Mouse (Mus musculus): ENCODE data around the gene Ovol1. TPM values are rescaled to one million over a fixed set of nuclear protein-coding genes. Genes with fewer than 3 reads are reported as not detected.

Gene Ovol1
- total and polyA plus RNA-seq, 3 experiments = not detected

DNA sequence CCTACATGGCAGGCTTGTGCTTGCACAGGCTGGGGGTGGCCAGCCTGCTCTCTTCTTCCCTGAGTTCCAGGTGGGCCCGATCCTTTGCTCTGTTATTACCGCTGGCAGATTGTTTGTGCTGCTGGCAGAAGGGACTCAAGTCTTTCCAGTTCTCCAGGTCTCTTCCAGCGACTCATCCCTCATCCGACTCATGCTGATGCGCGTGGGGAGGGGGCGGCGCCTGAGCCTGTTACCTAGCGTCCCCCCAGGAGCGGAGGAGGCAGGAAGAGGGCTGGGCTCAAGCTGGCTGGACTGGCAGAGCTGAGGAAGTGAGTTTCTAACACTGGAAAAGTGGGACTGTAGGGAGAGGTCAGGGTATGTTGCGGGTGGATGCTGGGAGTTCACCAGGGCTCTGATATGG, 16.4 kb downstream of the Ovol1 start:
- Histone ChIP-seq H3K27me3 (replicated peaks) (peaks cover 23% of the 10 kb centered on the region), H3K9me3 (replicated peaks; ENCODE audit: low read length) (peaks cover 2% of the 10 kb centered on the region)
- dilution Hi-C loops (cut with MboI; ENCODE audit: extremely low pct_ligation_motif_present, extremely low pct_unique_long_range_greater_than_20kb, low sequenced_read_pairs) = no loop called here

GRCm38 (mm10) chr19:5543362-5543761, 17.1 kb downstream of the Ovol1 start:
- no peak overlapping the region for H3K4me2 ChIP-seq (ENCODE audit: insufficient read depth, low read depth, poor library complexity, severe bottlenecking)
- in situ Hi-C loops (cut with MboI; ENCODE audit: low pct_ligation_motif_present, low pct_unique_long_range_greater_than_20kb, low sequenced_read_pairs) (no loop called here), dilution Hi-C loops (cut with MboI; ENCODE audit: extremely low pct_ligation_motif_present, extremely low pct_unique_long_range_greater_than_20kb, low sequenced_read_pairs) (no loop called here)
- H3K4me3 ChIP-seq (replicated peaks in 1 of 3; ENCODE audit: low read depth in 2 of 3, low read length in 2 of 3, poor library complexity in 1 of 3) = no peak overlapping the region
- H3K9me3 ChIP-seq (replicated peaks; ENCODE audit: low read length) = peaks cover 2% of the 10 kb centered on the region
- no peak overlapping the region for H3K27ac ChIP-seq (ENCODE audit: insufficient read depth, low read depth)
- H3K27me3 ChIP-seq (replicated peaks) = peaks cover 26% of the 10 kb centered on the region
- H3K9ac ChIP-seq (ENCODE audit: insufficient read depth, low read depth) = no peak overlapping the region
- peaks cover 0 to 20% of the 10 kb centered on the region in 2 experiments; a peak in 2 of 4 replicates for H3K4me1 ChIP-seq (ENCODE audit: control insufficient read depth in 1 of 2, insufficient read depth in 2 of 2)
- TF ChIP-seq CHD1 (IDR thresholded peaks at IDR 0.05; ENCODE audit: low read depth, low read length) (no peak), NRF1 (IDR thresholded peaks at IDR 0.05; ENCODE audit: low read depth, low read length) (no peak), TBP (conservative IDR thresholded peaks at IDR 0.05; ENCODE audit: low read depth, low read length) (no peak), ZNF384 (IDR thresholded peaks at IDR 0.05; ENCODE audit: low read depth, low read length) (no peak), JUND (conservative IDR thresholded peaks at IDR 0.05; ENCODE audit: low read depth, low read length) (no peak)
- H3K36me3 ChIP-seq (replicated peaks in 1 of 2; ENCODE audit: control insufficient read depth in 1 of 2, insufficient read depth in 1 of 2, low read length in 1 of 2) = no peaks in the 10 kb centered on the region
- no peak for DNase-seq (ENCODE audit: extremely low read depth)
- no peaks in the 10 kb centered on the region for H3K79me2 ChIP-seq (replicated peaks; ENCODE audit: control insufficient read depth, extremely low read depth, insufficient read depth, poor library complexity, severe bottlenecking)

More for the DNA sequence above, 16.4 kb downstream of the Ovol1 start:
- H3K9ac ChIP-seq (ENCODE audit: insufficient read depth, low read depth) = no peak overlapping the region
- in situ Hi-C loops (cut with MboI; ENCODE audit: low pct_ligation_motif_present, low pct_unique_long_range_greater_than_20kb, low sequenced_read_pairs) = no loop called here
- no peak overlapping the region for H3K4me2 ChIP-seq (ENCODE audit: insufficient read depth, low read depth, poor library complexity, severe bottlenecking)
- no peak for DNase-seq (ENCODE audit: extremely low read depth)
- H3K4me3 ChIP-seq (replicated peaks in 1 of 3; ENCODE audit: low read depth in 2 of 3, low read length in 2 of 3, poor library complexity in 1 of 3) = no peak overlapping the region
- H3K79me2 ChIP-seq (replicated peaks; ENCODE audit: control insufficient read depth, extremely low read depth, insufficient read depth, poor library complexity, severe bottlenecking) = no peaks in the 10 kb centered on the region
- TF ChIP-seq USF1 (IDR thresholded peaks at IDR 0.05; ENCODE audit: low read depth, low read length) (no peak), SMC3 (IDR thresholded peaks at IDR 0.05; ENCODE audit: low read depth, low read length) (no peak), MYC (IDR thresholded peaks at IDR 0.05; ENCODE audit: low read depth, low read length) (no peak), TBP (conservative IDR thresholded peaks at IDR 0.05; ENCODE audit: low read depth, low read length) (no peak), NRF1 (IDR thresholded peaks at IDR 0.05; ENCODE audit: low read depth, low read length) (no peak), MAFK (IDR thresholded peaks at IDR 0.05; ENCODE audit: insufficient replicate concordance, low read length) (no peak), EP300 (IDR thresholded peaks at IDR 0.05; ENCODE audit: low read length) (no peak), TCF12 (IDR thresholded peaks at IDR 0.05; ENCODE audit: low read depth, low read length) (no peak), ETS1 (conservative IDR thresholded peaks at IDR 0.05; ENCODE audit: low read depth, low read length) (no peak), RCOR1 (conservative IDR thresholded peaks at IDR 0.05; ENCODE audit: low read depth, low read length) (no peak)
- H3K36me3 ChIP-seq (replicated peaks in 1 of 2; ENCODE audit: control insufficient read depth in 1 of 2, insufficient read depth in 1 of 2, low read length in 1 of 2) = no peaks in the 10 kb centered on the region
- H3K27ac ChIP-seq (ENCODE audit: insufficient read depth, low read depth) = no peak overlapping the region
- peaks cover 0 to 27% of the 10 kb centered on the region in 2 experiments; a peak in 2 of 4 replicates for H3K4me1 ChIP-seq (ENCODE audit: control insufficient read depth in 1 of 2, insufficient read depth in 2 of 2)

GRCm38 (mm10) chr19:5538786-5539185, 21.7 kb downstream of the Ovol1 start:
- Histone ChIP-seq H3K9ac (ENCODE audit: insufficient read depth, low read depth) (no peak overlapping the region), H3K27ac (ENCODE audit: insufficient read depth, low read depth) (no peak overlapping the region), H3K4me3 (replicated peaks in 1 of 3; ENCODE audit: low read depth in 2 of 3, low read length in 2 of 3, poor library complexity in 1 of 3) (no peak overlapping the region), H3K79me2 (replicated peaks; ENCODE audit: control insufficient read depth, extremely low read depth, insufficient read depth, poor library complexity, severe bottlenecking) (no peaks in the 10 kb centered on the region), H3K4me2 (ENCODE audit: insufficient read depth, low read depth, poor library complexity, severe bottlenecking) (no peak overlapping the region), H3K4me1 (ENCODE audit: control insufficient read depth in 1 of 2, insufficient read depth in 2 of 2) (0 out of 4 replicates have a peak, but pooled peaks cover 0 to 3% of the 10 kb centered on the region in 2 experiments), H3K27me3 (replicated peaks) (peaks cover 31% of the 10 kb centered on the region), H3K9me3 (replicated peaks; ENCODE audit: low read length) (peaks cover 2% of the 10 kb centered on the region), H3K36me3 (replicated peaks in 1 of 2; ENCODE audit: control insufficient read depth in 1 of 2, insufficient read depth in 1 of 2, low read length in 1 of 2) (no peaks in the 10 kb centered on the region)
- TF ChIP-seq ZC3H11A (IDR thresholded peaks at IDR 0.05; ENCODE audit: low read depth, low read length) = no peak
- no peak for TF ChIP-seq USF1 (IDR thresholded peaks at IDR 0.05; ENCODE audit: low read depth, low read length)
- no peak for TF ChIP-seq TCF12 (IDR thresholded peaks at IDR 0.05; ENCODE audit: low read depth, low read length)
- no peak for TF ChIP-seq USF2 (conservative IDR thresholded peaks at IDR 0.05; ENCODE audit: low read depth, low read length)
- TF ChIP-seq ZMIZ1 (IDR thresholded peaks at IDR 0.05; ENCODE audit: low read depth, low read length) = no peak
- TF ChIP-seq PAX5 (IDR thresholded peaks at IDR 0.05; ENCODE audit: low read length) = no peak
- no peak for TF ChIP-seq UBTF (IDR thresholded peaks at IDR 0.05; ENCODE audit: low read depth, low read length)
- no peak for TF ChIP-seq MXI1 (IDR thresholded peaks at IDR 0.05; ENCODE audit: low read depth, low read length)
- TF ChIP-seq ZKSCAN1 (IDR thresholded peaks at IDR 0.05; ENCODE audit: borderline replicate concordance, low read depth, low read length) = no peak
- TF ChIP-seq TBP (conservative IDR thresholded peaks at IDR 0.05; ENCODE audit: low read depth, low read length) = no peak
- no peak for TF ChIP-seq ETS1 (conservative IDR thresholded peaks at IDR 0.05; ENCODE audit: low read depth, low read length)
- TF ChIP-seq NRF1 (IDR thresholded peaks at IDR 0.05; ENCODE audit: low read depth, low read length) = no peak
- TF ChIP-seq HCFC1 (IDR thresholded peaks at IDR 0.05; ENCODE audit: low read depth, low read length) = no peak
- no peak for DNase-seq (ENCODE audit: extremely low read depth)
- in situ Hi-C loops (cut with MboI; ENCODE audit: low pct_ligation_motif_present, low pct_unique_long_range_greater_than_20kb, low sequenced_read_pairs) = no loop called here
- dilution Hi-C loops (cut with MboI; ENCODE audit: extremely low pct_ligation_motif_present, extremely low pct_unique_long_range_greater_than_20kb, low sequenced_read_pairs) = no loop called here
